Mouse (Mus musculus) retina, embryonic 14.5 days (tissue): ENCODE results near the gene Snx9.
A peak's percentile ranks its signal among the peaks of the same experiment; 100 is the strongest.

Experiments used
- DNase-seq: peaks from one replicate; pipeline ENCODE4 v3.0.0-alpha.2; 2015; ENCODE audit warnings: low spot score

Snx9 gene

DNA sequence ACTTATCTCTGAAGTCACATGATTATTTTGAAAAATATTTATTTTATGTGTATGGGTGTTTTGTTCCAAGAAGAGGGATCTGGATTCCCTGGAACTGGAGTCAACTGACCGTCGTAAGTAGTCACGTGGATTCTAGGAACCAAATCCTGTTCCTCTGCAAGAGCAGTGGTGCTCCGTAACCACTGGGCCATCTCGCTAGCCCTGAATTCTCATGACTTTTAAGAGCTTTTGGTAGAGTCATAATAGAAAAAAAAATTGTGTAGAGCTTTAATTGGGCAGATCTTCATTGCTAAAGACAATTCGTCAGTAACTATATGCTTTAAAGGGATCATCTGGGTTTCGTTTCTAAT is 2.5 kb downstream of the Snx9 start:
- no peak for DNase-seq

DNA sequence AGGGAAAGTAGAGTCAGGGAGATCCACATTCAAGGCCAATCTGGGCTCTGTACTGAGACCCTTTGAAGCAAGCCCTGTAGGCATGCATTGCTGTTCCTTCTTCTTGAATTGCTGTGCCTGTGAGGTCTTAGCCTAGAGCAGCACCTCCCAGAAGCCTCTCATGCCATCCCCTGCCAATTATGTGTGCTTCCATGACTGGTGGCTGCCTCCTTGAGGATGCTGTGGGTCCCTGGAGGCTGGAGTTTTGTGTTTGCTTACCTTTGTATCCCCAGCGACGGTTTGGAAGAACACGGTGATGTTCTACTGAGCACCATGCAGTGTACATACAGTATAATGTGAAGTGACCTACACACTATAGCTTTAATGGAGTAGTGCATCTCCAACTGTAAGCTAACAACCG is 4.2 kb downstream of the Snx9 start:
- DNase-seq: no peak

GRCm38 (mm10) chr17:5846101-5846500 is 5.0 kb downstream of the Snx9 start:
- DNase-seq: no peak

- no peak for DNase-seq
Observed at GRCm38 (mm10) chr17:5848706-5849415, 7.7 kb downstream of the Snx9 start.

DNA sequence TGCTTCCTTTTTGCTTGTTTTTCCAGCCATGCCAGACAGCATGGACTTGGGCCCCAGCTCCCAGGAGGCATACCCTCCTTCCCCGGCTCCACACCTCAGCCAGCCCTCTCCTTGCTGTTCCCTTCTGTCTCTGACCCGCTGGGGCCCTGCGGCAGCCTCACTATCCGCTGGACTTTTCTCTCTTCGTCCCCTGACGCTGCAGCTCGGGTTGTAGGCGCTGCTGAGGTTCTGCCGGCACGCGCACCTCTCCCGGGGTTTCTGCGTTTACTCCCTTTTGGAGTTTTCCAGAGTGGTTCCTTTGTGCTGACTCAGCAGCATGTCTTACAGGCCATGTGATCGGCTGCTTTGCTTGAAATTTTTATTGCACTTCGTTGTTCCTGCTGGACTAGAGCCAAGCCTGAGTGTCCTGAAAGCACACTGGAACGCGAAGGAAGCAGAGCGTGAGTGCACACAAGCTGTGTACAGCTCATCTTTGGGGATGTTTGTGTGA is 8.3 kb downstream of the Snx9 start:
- peak; percentile 45 for DNase-seq

- no peak for DNase-seq
Observed at GRCm38 (mm10) chr17:5850031-5850430, 8.9 kb downstream of the Snx9 start.

- DNase-seq: no peak
Observed at GRCm38 (mm10) chr17:5850476-5850875, 9.3 kb downstream of the Snx9 start.

- DNase-seq: no peak
Observed at GRCm38 (mm10) chr17:5853936-5854335, 12.8 kb downstream of the Snx9 start.

DNA sequence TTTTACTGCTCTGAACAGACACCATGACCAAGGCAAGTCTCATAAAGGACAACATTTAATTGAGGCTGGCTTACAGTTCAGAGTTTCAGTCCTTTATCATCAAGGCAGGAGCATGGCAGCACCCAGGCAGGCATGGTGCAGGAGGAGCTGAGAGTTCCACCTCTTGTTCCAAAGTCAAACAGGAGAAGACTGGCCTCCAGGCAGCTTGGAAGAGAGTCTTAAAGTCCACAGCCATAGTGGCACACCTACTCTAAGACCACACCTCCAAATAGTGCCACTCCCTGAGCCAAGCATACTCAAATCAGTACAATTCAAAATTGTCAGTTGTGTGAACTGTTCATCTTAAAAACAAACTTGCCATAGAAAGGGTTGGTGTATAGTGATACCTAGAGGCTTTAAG is 14.4 kb downstream of the Snx9 start:
- no peak for DNase-seq

GRCm38 (mm10) chr17:5856426-5856825 is 15.3 kb downstream of the Snx9 start:
- no peak for DNase-seq

DNA sequence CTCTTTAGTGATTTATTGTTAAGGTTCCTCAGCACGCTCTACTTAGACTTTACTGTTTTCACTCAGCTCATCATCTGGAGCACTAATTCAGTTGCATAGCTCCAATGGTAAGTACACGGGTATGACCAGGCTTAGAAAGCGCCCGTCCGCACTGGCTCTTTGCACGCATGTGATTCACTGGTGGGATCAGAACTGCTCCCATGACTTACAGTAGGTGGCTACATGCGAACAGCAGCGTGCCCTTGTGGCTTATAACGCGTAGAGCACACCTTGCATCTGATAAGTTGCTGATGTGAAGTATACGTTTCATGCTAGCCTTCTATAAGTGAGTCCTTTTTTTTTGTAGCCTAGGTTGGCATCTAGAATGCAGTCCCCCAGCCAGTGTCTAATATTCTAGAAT is 16.1 kb downstream of the Snx9 start:
- no peak for DNase-seq

DNA sequence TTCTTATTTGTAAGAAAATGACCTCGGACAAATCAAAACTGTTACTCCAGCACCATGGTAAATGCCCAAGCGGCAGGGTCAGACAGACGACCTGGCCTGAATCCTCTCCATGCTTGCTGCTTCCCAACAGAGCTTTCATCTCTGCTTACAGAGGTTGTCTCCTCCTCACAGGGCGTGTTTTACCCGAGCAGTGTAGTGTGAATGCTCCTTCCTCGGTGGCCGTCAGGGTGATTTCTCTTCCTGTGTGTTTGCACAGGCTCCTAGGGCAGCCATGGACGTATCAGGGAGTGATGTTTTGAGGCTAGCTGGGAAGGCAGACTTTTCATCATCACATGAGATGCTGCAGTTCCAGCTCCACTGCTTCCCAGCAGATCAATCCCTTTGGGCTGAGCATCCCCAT is 17.1 kb downstream of the Snx9 start:
- DNase-seq: no peak

DNA sequence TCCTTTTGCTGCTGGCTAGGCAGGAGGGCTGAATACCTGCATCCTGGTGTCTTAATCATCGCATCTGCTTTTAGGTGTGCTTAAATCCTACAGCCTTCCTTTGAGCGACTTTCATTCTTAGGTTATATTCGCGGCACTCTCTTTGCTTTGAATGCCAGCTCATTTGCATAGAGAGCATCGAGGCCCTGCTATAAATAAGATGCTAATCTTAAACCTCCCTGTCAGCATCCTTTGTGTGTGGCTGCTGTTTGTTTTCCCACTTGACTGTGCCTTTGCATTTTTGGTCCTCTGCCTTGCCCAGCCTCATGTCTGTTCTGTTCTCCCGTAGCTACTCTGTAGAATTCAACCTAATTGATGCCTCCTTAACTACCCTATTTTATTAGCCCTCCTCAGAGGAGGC is 21.2 kb downstream of the Snx9 start:
- no peak for DNase-seq

DNA sequence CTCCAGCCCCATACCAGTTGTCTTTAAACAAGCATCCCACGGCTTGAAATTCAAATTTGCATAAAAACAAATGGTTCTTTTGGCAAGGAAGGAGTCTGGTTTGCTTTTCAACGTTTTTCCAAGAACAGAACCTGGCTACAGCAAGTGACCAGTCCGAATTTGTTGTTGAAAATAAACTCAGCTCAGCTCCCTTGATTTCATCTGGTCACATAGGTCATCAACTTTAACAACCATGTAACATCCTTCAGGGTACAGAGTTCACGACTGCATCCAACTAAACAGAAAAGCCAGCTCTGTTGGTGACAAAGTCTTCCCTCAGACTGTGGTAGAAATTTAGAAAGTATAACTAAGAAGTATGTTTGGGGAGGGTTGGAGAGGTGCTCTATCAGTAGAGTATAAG is 21.7 kb downstream of the Snx9 start:
- no peak for DNase-seq

DNA sequence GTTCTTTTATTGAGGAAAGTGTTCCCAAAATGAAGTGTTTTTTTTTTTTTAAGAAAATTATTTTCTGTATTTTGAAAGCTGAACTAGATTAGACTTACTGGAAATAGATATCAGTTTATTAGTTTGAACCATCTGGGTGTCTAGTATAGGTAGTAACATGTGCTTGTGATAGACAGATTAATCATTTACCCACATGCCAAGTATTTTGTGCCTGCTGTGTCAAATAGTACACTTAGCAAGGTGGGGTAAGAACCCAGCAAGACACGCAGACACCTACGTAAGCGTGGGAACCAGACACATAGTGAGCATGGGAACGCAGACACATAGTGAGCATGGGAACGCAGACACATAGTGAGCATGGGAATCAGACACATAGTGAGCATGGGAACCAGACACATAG is 22.6 kb downstream of the Snx9 start:
- DNase-seq: no peak

DNA sequence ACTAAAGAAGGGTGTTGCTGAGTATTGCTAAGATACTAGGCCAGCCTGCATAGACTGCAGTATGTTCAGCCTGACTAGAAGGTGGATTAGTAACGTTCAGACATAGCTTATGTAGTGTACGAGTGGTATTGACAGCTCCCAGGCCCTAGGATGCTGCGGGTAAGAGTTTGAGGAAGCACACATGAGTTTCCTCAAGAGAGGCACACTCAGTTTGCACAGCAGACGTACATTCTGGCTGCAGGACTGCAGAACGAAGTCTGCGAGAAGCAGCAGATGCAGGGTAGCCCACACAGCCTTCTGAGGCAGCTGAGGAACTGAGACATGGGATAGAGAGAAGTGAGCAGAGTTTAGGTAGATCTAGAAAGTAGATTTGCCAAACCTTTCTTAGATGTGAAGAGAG is 26.3 kb downstream of the Snx9 start:
- no peak for DNase-seq

DNA sequence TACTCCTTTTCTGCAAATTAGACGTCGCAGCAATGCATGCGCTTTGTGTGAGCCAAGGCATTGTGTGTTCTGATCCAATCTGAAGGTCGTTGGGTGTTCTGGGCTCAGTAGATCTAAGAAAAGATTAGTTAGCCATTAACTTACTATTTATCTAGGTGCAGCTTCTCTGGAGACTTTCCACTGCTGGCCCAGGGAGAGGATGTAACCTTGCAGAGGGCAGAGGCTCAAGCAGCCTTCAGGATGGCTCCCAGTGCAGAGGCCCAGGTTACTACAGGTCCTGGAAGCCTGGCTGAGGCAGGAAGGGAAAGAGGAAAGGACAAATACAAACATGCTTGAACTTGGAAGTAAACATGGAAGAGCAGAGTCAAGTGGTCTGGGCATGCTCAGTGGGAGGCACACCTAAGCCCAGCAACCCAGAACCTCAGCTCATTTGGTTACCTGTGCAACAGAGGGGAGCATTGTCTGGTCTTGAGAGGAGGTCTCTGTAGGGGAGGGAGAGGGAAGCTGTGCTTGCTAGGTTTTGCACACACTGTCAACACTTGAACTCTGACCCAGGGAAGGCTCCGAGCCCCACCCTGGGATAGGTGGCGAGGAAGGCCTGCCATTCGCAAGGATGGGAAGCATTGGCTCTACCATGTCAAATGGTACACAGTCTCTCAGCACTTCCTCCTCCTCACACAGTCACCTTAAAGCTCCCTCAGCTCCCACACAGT is 27.3 kb downstream of the Snx9 start:
- DNase-seq: no peak

DNA sequence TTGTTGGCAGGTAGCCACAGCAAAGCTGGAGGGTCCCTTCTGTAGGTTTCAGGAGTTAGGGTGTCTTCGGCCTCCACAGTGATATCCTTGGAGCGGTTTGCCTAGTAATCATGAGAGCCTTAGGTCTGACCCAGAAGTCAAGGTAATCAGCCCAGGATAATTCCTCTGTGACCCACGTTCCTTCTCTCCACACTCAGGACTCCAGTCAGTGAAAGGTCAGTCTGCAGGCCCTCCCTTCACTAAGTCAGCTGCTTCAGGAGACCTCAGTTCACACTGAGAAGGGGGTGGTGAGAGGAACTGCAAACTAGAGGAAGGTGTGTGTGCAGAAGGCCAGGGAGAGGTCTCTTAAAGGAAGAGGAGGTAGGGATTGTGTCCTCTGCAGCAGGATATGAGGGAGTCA is 28.3 kb downstream of the Snx9 start:
- DNase-seq: no peak

DNA sequence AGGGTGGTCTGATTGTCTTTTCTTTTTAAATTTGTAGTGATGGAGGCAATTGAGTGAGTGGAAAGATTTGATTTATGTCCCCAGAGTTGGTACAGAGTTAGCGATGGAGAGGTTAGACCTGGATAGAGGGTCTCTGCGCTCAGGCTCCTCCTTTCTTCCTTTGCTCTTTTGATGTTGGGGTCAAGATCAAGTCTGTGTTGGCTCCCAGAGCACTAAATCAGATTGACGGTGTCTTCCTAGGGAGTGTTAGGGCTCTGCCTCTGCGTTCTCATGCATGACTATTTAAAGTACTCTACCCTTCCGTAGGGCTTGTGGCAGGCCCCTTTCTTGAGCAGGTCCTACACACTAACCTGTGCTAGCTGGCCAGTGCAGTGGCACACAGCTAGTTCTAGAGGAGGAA is 28.9 kb downstream of the Snx9 start:
- no peak for DNase-seq

DNA sequence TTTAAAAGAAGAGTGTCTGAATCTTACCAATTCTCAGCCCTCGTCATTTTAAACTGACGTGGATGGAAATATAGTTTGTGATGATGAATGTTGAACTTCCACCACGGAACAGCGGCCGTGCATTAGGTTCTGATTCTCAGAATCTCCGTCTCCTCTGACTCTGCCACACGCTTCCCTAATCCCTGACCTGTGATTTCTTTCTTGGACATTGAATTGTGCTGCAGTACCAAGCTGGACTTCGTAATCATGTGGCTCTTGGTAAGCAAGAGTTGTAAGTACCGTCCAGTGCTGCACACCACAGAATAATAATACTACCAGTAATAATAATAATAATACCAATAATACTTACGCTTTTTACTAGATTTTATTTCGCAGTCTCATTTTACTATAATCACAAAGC is 29.6 kb downstream of the Snx9 start:
- no peak for DNase-seq

DNA sequence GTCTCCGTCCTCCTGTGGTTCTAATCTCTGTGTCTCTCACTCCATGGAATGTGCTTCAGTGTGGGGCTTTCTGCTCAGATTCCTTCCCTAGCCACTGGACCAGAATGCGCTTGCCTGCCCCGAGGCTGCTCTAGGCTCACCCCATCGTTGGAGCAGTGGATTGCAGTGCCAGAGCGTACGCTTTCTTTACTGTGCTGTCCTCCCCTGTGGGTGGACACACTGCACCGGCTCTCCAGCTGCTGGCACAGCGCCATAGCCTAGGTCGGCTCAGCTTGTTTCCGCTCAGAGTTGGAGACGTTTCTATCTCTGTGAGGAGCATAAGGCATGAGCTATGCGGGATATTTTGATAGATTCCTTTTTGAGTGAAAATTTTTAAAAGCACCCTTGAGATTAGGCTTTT is 31.4 kb downstream of the Snx9 start:
- no peak for DNase-seq

DNA sequence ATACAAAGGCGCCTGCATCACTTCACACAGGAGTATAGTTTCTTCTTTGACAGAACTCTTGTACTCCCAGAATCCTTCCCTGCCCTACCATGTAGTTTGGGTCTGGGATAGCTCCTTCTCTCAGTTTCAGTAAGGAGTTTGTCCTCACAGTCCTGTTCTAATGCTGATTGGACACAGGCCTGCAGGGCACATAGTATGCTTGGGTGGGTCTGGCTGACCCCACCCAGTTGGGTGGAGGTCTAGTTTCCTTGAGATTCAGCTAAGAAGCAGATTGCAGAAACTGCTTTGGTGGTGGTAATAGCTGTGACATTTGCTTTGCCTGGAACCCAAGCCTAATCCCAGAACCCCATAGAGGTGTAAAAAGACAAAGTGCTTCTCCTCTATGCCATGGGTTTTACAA is 33.4 kb downstream of the Snx9 start:
- no peak for DNase-seq

GRCm38 (mm10) chr17:5877611-5878157 is 36.6 kb downstream of the Snx9 start:
- no peak for DNase-seq

DNA sequence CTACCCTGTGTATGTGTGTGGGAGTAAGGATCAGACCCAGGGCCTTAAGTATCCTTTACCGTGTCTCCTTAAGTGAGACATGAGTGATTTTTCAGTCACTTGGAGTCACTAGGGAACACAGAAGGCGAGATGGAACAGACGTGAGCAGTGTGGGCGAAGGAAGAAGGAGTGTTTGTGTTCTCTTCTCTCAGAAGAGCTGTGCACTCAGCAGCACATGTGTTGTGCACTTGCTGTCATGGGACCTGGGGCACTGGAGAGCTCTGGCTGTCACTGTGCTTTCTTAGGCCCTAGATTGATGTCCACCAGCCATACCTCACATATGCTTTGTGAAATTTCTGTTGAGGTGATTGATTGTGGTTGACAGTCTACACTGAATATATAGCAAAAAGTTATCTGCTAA is 37.7 kb downstream of the Snx9 start:
- DNase-seq: no peak
